Mouse (Mus musculus) heart, postnatal 0 days (tissue): ENCODE measurements around the gene Fhl2.

Source experiments
- CTCF ChIP-seq: IDR thresholded peaks from 2 replicates; pipeline ENCODE4 v1.5.1; 2016; ENCODE audit warnings: antibody characterized with exemption, control low read depth, low read depth
- EP300 ChIP-seq: IDR thresholded peaks from 2 replicates; pipeline ENCODE4 v1.6.1; 2016; ENCODE audit warnings: antibody characterized with exemption, low read depth

DNA sequence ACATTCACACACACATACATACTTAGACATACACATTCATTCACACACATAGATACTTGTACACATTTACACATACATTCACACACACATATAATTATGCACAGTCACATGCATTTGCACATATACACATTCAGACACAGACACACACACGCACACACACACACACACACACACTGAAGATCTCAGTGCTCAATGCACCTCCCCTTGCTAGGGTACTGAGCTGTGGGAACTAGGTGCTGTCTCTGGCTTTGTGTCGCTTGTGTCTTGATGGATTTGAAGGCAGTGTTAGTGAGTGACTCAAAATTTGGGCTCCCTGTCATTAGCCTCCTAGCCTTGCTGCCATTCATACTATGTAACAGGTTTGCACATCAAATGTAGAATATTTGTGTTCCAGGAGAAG lies 74.2 kb downstream of the Fhl2 start:
- no peak for TF ChIP-seq CTCF
- TF ChIP-seq EP300 = no peak
